Mouse (Mus musculus): ENCODE measurements around the gene Gm16253. TPM values are rescaled to one million over a fixed set of nuclear protein-coding genes. Genes with fewer than 3 reads are reported as not detected.

The Gm16253 gene
- polyA plus RNA-seq, 1 experiment from 2014 or later, result 0.78 TPM

GRCm38 (mm10) chr3:96563267-96563666, 13.5 kb upstream of the Gm16253 start:
- 84% methylated on average over 8 of the region's 8 CpGs for WGBS
- Histone ChIP-seq H3K4me2 (replicated peaks; ENCODE audit: low read depth, low read length) (no peak overlapping the region), H3K27me3 (replicated peaks; ENCODE audit: insufficient read depth, low read length) (no peaks in the 10 kb centered on the region), H3K9ac (replicated peaks; ENCODE audit: low read depth) (no peak overlapping the region), H3K36me3 (ENCODE audit: insufficient read depth, low read length) (peaks cover 29% of the 10 kb centered on the region), H3K4me1 (ENCODE audit: insufficient read depth, low read depth, low read length) (peaks cover 8% of the 10 kb centered on the region; the same call in 1 of the 2 replicates), H3K9me3 (ENCODE audit: low read length) (no peaks in the 10 kb centered on the region), H3K4me3 (ENCODE audit: low read depth, low read length) (no peak overlapping the region), H3K27ac (ENCODE audit: low read length) (peak overlapping the region; percentile 99)
- no peak for TF ChIP-seq CTCF (IDR thresholded peaks at IDR 0.05)
- no peak for TF ChIP-seq EP300 (IDR thresholded peaks at IDR 0.05)
- DNase-seq (ENCODE audit: low spot score) (peak; percentile 50), ATAC-seq (0 out of 2 replicates have a peak, but pooled peaks have one; percentile 4)

DNA sequence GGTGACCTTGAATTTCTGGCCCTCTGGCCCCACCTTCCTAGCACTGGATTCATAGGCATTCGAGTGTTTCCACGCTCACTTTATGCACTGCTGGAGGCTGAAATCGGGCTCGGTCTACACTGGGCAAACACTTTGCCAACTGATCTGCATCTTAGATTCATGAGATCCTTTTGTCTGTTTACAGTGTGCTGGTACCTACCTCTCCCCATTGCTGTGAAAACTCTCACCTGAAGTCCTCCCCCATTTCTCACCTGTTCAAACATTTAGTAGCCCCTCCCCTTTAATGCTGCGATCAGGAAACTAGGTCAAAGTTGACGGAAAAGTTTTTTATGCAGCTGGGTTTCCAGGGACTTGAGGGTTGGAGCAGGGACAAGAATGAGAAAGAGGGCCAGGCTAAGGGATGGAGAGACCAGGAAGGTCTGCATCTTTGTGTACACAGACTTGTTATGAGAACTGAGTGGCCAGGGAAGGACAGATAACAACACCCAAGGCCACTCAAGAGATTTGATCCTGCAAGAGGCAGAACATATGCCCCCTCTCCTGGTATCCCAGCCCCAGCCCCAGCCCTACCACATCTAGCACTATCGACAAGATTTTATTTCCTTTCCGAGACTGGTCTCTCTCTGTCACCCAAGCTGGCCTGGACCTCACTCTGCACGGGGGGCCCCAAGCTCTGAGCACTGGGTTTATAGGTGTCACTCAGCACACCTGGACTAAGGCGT, 12.7 kb upstream of the Gm16253 start:
- 18% methylated on average over 10 of the region's 10 CpGs for WGBS
- Histone ChIP-seq H3K4me3 (ENCODE audit: low read depth, low read length) (no peak overlapping the region), H3K9ac (replicated peaks; ENCODE audit: low read depth) (no peak overlapping the region), H3K36me3 (ENCODE audit: insufficient read depth, low read length) (peaks cover 24% of the 10 kb centered on the region), H3K4me1 (ENCODE audit: insufficient read depth, low read depth, low read length) (peaks cover 8% of the 10 kb centered on the region; the same call in 1 of the 2 replicates), H3K9me3 (ENCODE audit: low read length) (no peaks in the 10 kb centered on the region), H3K27me3 (replicated peaks; ENCODE audit: insufficient read depth, low read length) (no peaks in the 10 kb centered on the region), H3K4me2 (replicated peaks; ENCODE audit: low read depth, low read length) (peak overlapping the region; percentile 25), H3K27ac (ENCODE audit: low read length) (peak overlapping the region; percentile 99)
- TF ChIP-seq CTCF (IDR thresholded peaks at IDR 0.05) (no peak), EP300 (IDR thresholded peaks at IDR 0.05) (peak; percentile 89)
- ATAC-seq (peak; percentile 68), DNase-seq (ENCODE audit: low spot score) (peak; percentile 91)

DNA sequence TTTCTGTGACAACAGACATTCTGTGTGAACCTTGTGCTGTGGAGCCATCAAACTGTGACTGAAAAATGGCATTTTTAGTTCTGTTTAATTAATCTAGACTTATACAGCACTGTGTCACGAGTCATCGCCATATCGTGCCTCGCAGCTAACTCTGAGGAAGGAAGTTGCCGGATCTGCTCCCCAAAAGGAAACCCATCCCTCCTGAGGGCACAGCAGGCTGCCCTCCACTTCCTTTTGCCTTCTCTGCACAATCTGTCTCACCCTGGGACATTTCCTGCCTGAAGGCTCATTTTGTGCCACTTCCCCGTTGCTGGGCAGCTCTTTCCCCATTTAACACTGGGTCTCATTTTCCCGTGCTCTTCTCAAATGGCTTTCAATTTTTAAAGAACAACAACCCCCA, 12.2 kb upstream of the Gm16253 start:
- Histone ChIP-seq H3K4me1 (ENCODE audit: insufficient read depth, low read depth, low read length) (peaks cover 8% of the 10 kb centered on the region; the same call in 1 of the 2 replicates), H3K4me3 (ENCODE audit: low read depth, low read length) (no peak overlapping the region), H3K27ac (ENCODE audit: low read length) (peak overlapping the region; percentile 99), H3K9ac (replicated peaks; ENCODE audit: low read depth) (no peak overlapping the region), H3K36me3 (ENCODE audit: insufficient read depth, low read length) (peaks cover 18% of the 10 kb centered on the region), H3K27me3 (replicated peaks; ENCODE audit: insufficient read depth, low read length) (no peaks in the 10 kb centered on the region), H3K4me2 (replicated peaks; ENCODE audit: low read depth, low read length) (peak overlapping the region; percentile 25), H3K9me3 (ENCODE audit: low read length) (no peaks in the 10 kb centered on the region)
- ATAC-seq (peak; percentile 42), DNase-seq (ENCODE audit: low spot score) (peak; percentile 85)
- TF ChIP-seq CTCF (IDR thresholded peaks at IDR 0.05) (no peak), EP300 (IDR thresholded peaks at IDR 0.05) (peak; percentile 96)
- 11% methylated on average over 7 of the region's 7 CpGs for whole genome bisulfite sequencing

- no peak for TF ChIP-seq CTCF (IDR thresholded peaks at IDR 0.05)
- TF ChIP-seq EP300 (IDR thresholded peaks at IDR 0.05), result no peak
- no peaks in the 10 kb centered on the region for H3K27me3 ChIP-seq (replicated peaks; ENCODE audit: insufficient read depth, low read length)
- 66% methylated on average over 3 of the region's 3 CpGs for WGBS
- H3K27ac ChIP-seq (ENCODE audit: low read length), result peak overlapping the region; percentile 99
- ATAC-seq (no peak), DNase-seq (ENCODE audit: low spot score) (no peak)
- H3K9me3 ChIP-seq (ENCODE audit: low read length), result no peaks in the 10 kb centered on the region
- no peak overlapping the region for H3K9ac ChIP-seq (replicated peaks; ENCODE audit: low read depth)
- peaks cover 14% of the 10 kb centered on the region for H3K36me3 ChIP-seq (ENCODE audit: insufficient read depth, low read length)
- H3K4me2 ChIP-seq (replicated peaks; ENCODE audit: low read depth, low read length), result no peak overlapping the region
- no peak overlapping the region for H3K4me3 ChIP-seq (ENCODE audit: low read depth, low read length)
- H3K4me1 ChIP-seq (ENCODE audit: insufficient read depth, low read depth, low read length), result peaks cover 8% of the 10 kb centered on the region; the same call in 1 of the 2 replicates
Observed at GRCm38 (mm10) chr3:96565105-96565504, 11.7 kb upstream of the Gm16253 start.

DNA sequence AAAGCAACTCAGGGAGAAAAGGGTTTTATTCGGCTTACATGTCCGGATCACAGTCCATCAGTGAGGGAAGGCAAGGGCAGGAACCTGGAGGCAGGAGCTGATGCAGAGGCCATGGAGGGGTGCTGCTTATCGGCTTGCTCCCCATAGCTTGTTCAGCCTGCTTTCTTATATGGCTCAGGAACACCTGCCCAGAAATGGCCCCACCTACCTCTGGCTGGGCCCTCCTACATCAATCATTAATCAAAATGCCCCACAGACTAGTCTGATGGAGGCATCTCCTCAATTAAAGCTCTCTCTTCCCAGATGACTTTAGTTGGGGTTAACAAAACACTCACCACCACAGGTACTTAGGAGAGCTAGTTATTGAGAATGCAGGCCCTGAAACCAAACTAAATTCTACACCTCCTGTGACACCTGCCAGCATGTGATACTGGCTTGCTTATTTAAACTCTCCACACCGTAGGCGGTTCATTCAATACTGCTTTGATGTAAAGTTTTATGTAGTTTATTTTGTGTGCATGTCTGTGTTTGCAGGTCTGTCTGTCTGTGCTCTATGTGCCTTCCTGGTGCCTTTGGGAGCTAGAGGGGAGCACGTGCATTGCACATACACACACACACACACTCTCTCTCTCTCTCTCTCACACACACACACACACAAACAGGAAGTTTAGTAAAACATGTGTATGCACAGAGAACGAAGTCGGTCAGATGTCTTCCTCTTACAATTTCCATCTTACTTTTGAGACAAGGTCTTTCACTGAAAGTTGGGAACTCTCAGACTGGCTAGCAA, 9.9 kb upstream of the Gm16253 start:
- WGBS, result 62% methylated on average over 8 of the region's 8 CpGs
- Histone ChIP-seq H3K4me1 (ENCODE audit: insufficient read depth, low read depth, low read length) (peaks cover 13% of the 10 kb centered on the region), H3K9me3 (ENCODE audit: low read length) (no peaks in the 10 kb centered on the region), H3K27me3 (replicated peaks; ENCODE audit: insufficient read depth, low read length) (no peaks in the 10 kb centered on the region), H3K9ac (replicated peaks; ENCODE audit: low read depth) (no peak overlapping the region), H3K4me2 (replicated peaks; ENCODE audit: low read depth, low read length) (no peak overlapping the region), H3K27ac (ENCODE audit: low read length) (no peak overlapping the region), H3K4me3 (ENCODE audit: low read depth, low read length) (no peak overlapping the region), H3K36me3 (ENCODE audit: insufficient read depth, low read length) (no peaks in the 10 kb centered on the region; the same call in 1 of the 2 replicates)
- ATAC-seq (no peak), DNase-seq (ENCODE audit: low spot score) (no peak)
- TF ChIP-seq EP300 (IDR thresholded peaks at IDR 0.05) (no peak), CTCF (IDR thresholded peaks at IDR 0.05) (no peak)

GRCm38 (mm10) chr3:96568605-96569004, 8.2 kb upstream of the Gm16253 start:
- no peak overlapping the region for H3K4me2 ChIP-seq (replicated peaks; ENCODE audit: low read depth, low read length)
- ATAC-seq, result no peak
- H3K9me3 ChIP-seq (ENCODE audit: low read length), result no peaks in the 10 kb centered on the region
- no peak overlapping the region for H3K4me3 ChIP-seq (ENCODE audit: low read depth, low read length)
- 0 out of 2 replicates have a peak overlapping the region, but pooled peaks have one; percentile 2 for H3K27ac ChIP-seq (ENCODE audit: low read length)
- peaks cover 14% of the 10 kb centered on the region for H3K4me1 ChIP-seq (ENCODE audit: insufficient read depth, low read depth, low read length)
- no peak for DNase-seq (ENCODE audit: low spot score)
- no peaks in the 10 kb centered on the region for H3K27me3 ChIP-seq (replicated peaks; ENCODE audit: insufficient read depth, low read length)
- WGBS, result 62% methylated on average over 8 of the region's 8 CpGs
- no peak for TF ChIP-seq EP300 (IDR thresholded peaks at IDR 0.05)
- no peak for TF ChIP-seq CTCF (IDR thresholded peaks at IDR 0.05)
- no peaks in the 10 kb centered on the region for H3K36me3 ChIP-seq (ENCODE audit: insufficient read depth, low read length)
- no peak overlapping the region for H3K9ac ChIP-seq (replicated peaks; ENCODE audit: low read depth)

All from lung, postnatal 0 days (tissue).